Mouse (Mus musculus) lung, adult 2 months (tissue): Measurements from ENCODE around the gene Opcml.

Experiments
- CTCF ChIP-seq: fragments of 200-500 bp; IDR thresholded peaks from 2 replicates; pipeline ENCODE4 v1.5.1; 2011; ENCODE audit warnings: mild to moderate bottlenecking, low read length, control low read depth; ENCODE audit not compliant: insufficient read depth
- POLR2A ChIP-seq: fragments of 200-500 bp; IDR thresholded peaks from 2 replicates; pipeline ENCODE4 v1.6.1; 2011; ENCODE audit warnings: low read depth, mild to moderate bottlenecking, control low read depth, low read length, borderline replicate concordance; ENCODE audit errors: extremely low read depth

DNA sequence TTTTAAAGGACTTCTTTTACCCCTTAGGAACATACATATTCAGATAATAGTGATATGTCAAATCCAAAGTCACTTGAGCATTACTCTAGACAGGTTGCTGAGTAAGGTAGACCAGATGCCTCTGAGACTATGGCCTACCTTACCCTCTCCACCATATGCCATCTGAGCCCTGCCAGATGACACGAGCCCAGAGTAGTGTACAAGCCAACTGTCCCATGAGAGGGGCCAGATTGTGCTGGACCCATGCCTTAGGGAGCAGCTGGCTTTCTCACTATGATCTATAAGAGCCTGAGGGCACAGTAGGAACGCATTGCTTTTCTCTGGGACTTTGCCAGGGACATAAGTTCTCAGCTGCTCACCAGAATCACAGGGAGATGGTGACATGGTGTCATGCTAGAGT, 899.6 kb downstream of the Opcml start:
- no peak for TF ChIP-seq POLR2A
- TF ChIP-seq CTCF = no peak
